Mouse (Mus musculus): Measurements from ENCODE around the gene Pomgnt1. TPM values are rescaled to one million over a fixed set of nuclear protein-coding genes. Genes with fewer than 3 reads are reported as not detected.
A peak's percentile ranks its signal among the peaks of the same experiment; 100 is the strongest.

Gene Pomgnt1
- polyA plus RNA-seq, 1 experiment from 2014 or later, result 66.1 TPM

DNA sequence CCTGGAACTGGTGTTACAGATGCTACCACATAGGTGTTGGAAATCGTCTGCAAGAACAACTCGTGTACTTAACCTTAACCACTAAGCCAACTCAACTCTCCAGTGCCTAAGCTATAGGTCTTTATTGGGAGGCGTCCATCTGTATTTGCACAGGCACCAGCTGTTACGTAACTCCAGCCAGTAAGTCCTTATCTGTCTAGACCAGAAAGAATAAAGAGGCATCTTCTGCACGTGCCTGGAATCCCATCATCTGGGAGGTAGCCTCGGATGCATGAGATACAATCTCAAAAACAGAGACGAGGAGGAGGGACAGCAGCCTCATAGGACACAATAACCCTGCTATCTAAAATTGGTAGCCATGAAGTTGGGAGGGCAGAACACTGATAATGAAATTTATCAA, 22.7 kb upstream of the Pomgnt1 start:
- no peak for ATAC-seq (ENCODE audit: borderline replicate concordance, extremely low read depth, low FRiP score, low TSS enrichment)
- no peaks in the 10 kb centered on the region for H3K4me1 ChIP-seq

GRCm38 (mm10) chr4:116105278-116105677, 18.4 kb upstream of the Pomgnt1 start:
- ATAC-seq (ENCODE audit: borderline replicate concordance, extremely low read depth, low FRiP score, low TSS enrichment), result no peak
- Histone ChIP-seq H3K36me3 (peaks cover 32% of the 10 kb centered on the region), H3K9me3 (no peaks in the 10 kb centered on the region), H3K4me3 (no peak overlapping the region), H3K27ac (no peak overlapping the region), H3K27me3 (no peaks in the 10 kb centered on the region), H3K9ac (no peak overlapping the region), H3K4me1 (no peaks in the 10 kb centered on the region), H3K4me2 (no peak overlapping the region)
- WGBS, result 92% methylated on average over 5 of the region's 5 CpGs

More for the DNA sequence above, 22.7 kb upstream of the Pomgnt1 start:
- Histone ChIP-seq H3K27ac (no peak overlapping the region), H3K4me3 (no peak overlapping the region), H3K36me3 (peaks cover 62% of the 10 kb centered on the region), H3K9me3 (no peaks in the 10 kb centered on the region), H3K4me2 (no peak overlapping the region), H3K27me3 (no peaks in the 10 kb centered on the region), H3K9ac (no peak overlapping the region)
- WGBS, result 78% methylated on average over 7 of the region's 7 CpGs

DNA sequence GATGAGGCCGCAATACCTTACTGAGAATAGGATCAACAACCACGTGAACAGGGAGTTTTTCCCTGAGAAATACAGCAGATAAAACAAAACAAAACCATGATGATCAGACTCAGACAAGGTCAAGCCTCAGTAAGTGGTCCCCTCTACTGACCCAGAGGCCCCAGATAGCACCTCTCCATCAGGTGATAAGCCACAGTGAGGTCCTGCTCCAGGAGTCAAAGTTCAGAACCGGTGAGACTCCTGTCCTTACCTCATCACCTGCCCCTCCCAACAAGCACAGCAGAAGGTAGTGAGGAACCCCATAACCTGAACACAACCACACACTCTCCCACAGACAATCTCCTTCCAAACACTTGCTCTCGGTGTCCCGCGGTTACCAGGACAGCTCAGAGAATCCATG, 12.9 kb upstream of the Pomgnt1 start:
- 88% methylated on average over 6 of the region's 6 CpGs for WGBS
- H3K27ac ChIP-seq, result no peak overlapping the region
- peaks cover 15% of the 10 kb centered on the region; the same call in 1 of the 2 replicates for H3K36me3 ChIP-seq
- no peak for ATAC-seq (ENCODE audit: borderline replicate concordance, extremely low read depth, low FRiP score, low TSS enrichment)
- no peak overlapping the region for H3K4me2 ChIP-seq
- H3K9me3 ChIP-seq, result no peaks in the 10 kb centered on the region
- no peak overlapping the region for H3K9ac ChIP-seq
- no peak overlapping the region for H3K4me3 ChIP-seq
- H3K27me3 ChIP-seq, result no peaks in the 10 kb centered on the region
- H3K4me1 ChIP-seq, result no peaks in the 10 kb centered on the region

- 86% methylated on average over 2 of the region's 2 CpGs for WGBS
- no peak overlapping the region for H3K4me2 ChIP-seq
- H3K27me3 ChIP-seq, result no peaks in the 10 kb centered on the region
- H3K36me3 ChIP-seq, result peaks cover 15% of the 10 kb centered on the region
- H3K9me3 ChIP-seq, result no peaks in the 10 kb centered on the region
- ATAC-seq (ENCODE audit: borderline replicate concordance, extremely low read depth, low FRiP score, low TSS enrichment), result no peak
- H3K27ac ChIP-seq, result no peak overlapping the region
- H3K4me1 ChIP-seq, result no peaks in the 10 kb centered on the region
- H3K9ac ChIP-seq, result no peak overlapping the region
- H3K4me3 ChIP-seq, result no peak overlapping the region
Observed at GRCm38 (mm10) chr4:116111486-116111885, 12.2 kb upstream of the Pomgnt1 start.

DNA sequence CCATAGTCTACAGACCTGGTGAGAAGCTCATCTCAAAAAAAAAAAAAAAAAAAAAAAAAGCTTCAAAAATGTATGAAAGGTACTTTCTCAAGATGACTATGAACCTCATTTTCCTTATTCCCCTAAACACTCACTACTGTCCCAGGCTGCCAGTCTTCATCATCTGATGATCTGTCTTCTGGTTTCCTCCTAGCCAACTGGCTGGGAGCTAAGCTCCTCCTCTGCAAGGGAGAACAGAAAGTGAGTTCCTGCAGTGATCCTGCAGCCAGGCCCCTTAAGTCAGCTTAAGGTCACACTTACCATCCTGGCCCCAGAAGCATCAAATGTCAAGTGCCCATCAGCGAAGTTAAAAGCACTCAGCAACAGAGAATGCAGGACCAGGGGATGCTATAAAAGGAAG, 878 bp upstream of the Pomgnt1 start:
- ATAC-seq (ENCODE audit: borderline replicate concordance, extremely low read depth, low FRiP score, low TSS enrichment), result no peak
- Histone ChIP-seq H3K27me3 (no peaks in the 10 kb centered on the region), H3K9ac (peak overlapping the region; percentile 53), H3K4me3 (peak overlapping the region; percentile 59), H3K27ac (no peak overlapping the region), H3K36me3 (0 out of 2 replicates have a peak, but pooled peaks cover 5% of the 10 kb centered on the region), H3K9me3 (no peaks in the 10 kb centered on the region), H3K4me1 (peaks cover 20% of the 10 kb centered on the region), H3K4me2 (peak overlapping the region; percentile 68)
- WGBS, result 0% methylated on average over 1 of the region's 1 CpGs

GRCm38 (mm10) chr4:116125803-116126386, 2.3 kb downstream of the Pomgnt1 start:
- Histone ChIP-seq H3K4me1 (peaks cover 20% of the 10 kb centered on the region), H3K4me2 (no peak overlapping the region), H3K36me3 (no peaks in the 10 kb centered on the region), H3K4me3 (no peak overlapping the region), H3K27ac (no peak overlapping the region), H3K9ac (no peak overlapping the region), H3K27me3 (no peaks in the 10 kb centered on the region), H3K9me3 (no peaks in the 10 kb centered on the region)
- WGBS, result 93% methylated on average over 4 of the region's 4 CpGs
- no peak for ATAC-seq (ENCODE audit: borderline replicate concordance, extremely low read depth, low FRiP score, low TSS enrichment)

DNA sequence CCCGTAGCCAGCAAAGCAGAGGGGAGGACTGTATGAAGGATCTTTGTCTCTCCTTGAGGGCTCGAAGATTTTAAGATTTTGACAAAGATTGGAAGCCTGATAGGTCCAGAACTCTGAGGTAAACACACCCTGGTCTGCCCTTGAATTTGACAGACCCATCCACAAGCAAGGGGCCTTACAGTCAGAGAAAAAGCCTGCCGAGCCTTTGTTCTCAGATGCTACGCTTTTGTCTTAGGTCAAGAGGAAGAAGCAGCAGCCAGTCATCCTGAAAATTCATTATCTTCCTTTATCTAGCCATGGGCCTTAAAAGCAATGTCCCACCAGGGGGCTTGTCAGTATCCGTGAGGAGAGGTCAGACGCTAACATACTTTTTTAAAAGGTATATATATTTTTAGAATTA, 4.3 kb downstream of the Pomgnt1 start:
- H3K4me1 ChIP-seq, result peaks cover 14% of the 10 kb centered on the region
- no peak for ATAC-seq (ENCODE audit: borderline replicate concordance, extremely low read depth, low FRiP score, low TSS enrichment)

GRCm38 (mm10) chr4:116133126-116133525, 9.5 kb downstream of the Pomgnt1 start:
- WGBS, result 83% methylated on average over 4 of the region's 4 CpGs
- Histone ChIP-seq H3K9me3 (no peaks in the 10 kb centered on the region), H3K4me2 (no peak overlapping the region), H3K4me3 (no peak overlapping the region), H3K36me3 (no peaks in the 10 kb centered on the region), H3K4me1 (peaks cover 4% of the 10 kb centered on the region; the same call in 1 of the 2 replicates), H3K27me3 (no peaks in the 10 kb centered on the region), H3K27ac (no peak overlapping the region), H3K9ac (no peak overlapping the region)
- no peak for ATAC-seq (ENCODE audit: borderline replicate concordance, extremely low read depth, low FRiP score, low TSS enrichment)

More for the DNA sequence above, 4.3 kb downstream of the Pomgnt1 start:
- H3K27me3 ChIP-seq, result no peaks in the 10 kb centered on the region
- H3K9me3 ChIP-seq, result no peaks in the 10 kb centered on the region
- H3K9ac ChIP-seq, result no peak overlapping the region
- no peak overlapping the region for H3K4me3 ChIP-seq
- WGBS, result 75% methylated on average over 6 of the region's 6 CpGs
- no peak overlapping the region for H3K4me2 ChIP-seq
- H3K27ac ChIP-seq, result no peak overlapping the region
- H3K36me3 ChIP-seq, result no peaks in the 10 kb centered on the region

GRCm38 (mm10) chr4:116134990-116135389, 11.3 kb downstream of the Pomgnt1 start:
- Histone ChIP-seq H3K4me2 (no peak overlapping the region), H3K9me3 (no peaks in the 10 kb centered on the region), H3K9ac (no peak overlapping the region), H3K4me3 (no peak overlapping the region), H3K27me3 (no peaks in the 10 kb centered on the region), H3K4me1 (peaks cover 4% of the 10 kb centered on the region; the same call in 1 of the 2 replicates), H3K27ac (no peak overlapping the region), H3K36me3 (no peaks in the 10 kb centered on the region)
- ATAC-seq (ENCODE audit: borderline replicate concordance, extremely low read depth, low FRiP score, low TSS enrichment), result no peak
- WGBS, result 17% methylated on average over 2 of the region's 2 CpGs

GRCm38 (mm10) chr4:116137421-116137996, 13.9 kb downstream of the Pomgnt1 start:
- no peak overlapping the region for H3K4me2 ChIP-seq
- peak; percentile 59; the same call in 1 of the 2 replicates for ATAC-seq (ENCODE audit: borderline replicate concordance, extremely low read depth, low FRiP score, low TSS enrichment)
- H3K4me3 ChIP-seq, result no peak overlapping the region
- no peaks in the 10 kb centered on the region for H3K27me3 ChIP-seq
- H3K4me1 ChIP-seq, result peaks cover 4% of the 10 kb centered on the region; the same call in 1 of the 2 replicates
- H3K9ac ChIP-seq, result no peak overlapping the region
- 47% methylated on average over 13 of the region's 13 CpGs for WGBS
- H3K9me3 ChIP-seq, result no peaks in the 10 kb centered on the region
- no peaks in the 10 kb centered on the region for H3K36me3 ChIP-seq
- no peak overlapping the region for H3K27ac ChIP-seq

DNA sequence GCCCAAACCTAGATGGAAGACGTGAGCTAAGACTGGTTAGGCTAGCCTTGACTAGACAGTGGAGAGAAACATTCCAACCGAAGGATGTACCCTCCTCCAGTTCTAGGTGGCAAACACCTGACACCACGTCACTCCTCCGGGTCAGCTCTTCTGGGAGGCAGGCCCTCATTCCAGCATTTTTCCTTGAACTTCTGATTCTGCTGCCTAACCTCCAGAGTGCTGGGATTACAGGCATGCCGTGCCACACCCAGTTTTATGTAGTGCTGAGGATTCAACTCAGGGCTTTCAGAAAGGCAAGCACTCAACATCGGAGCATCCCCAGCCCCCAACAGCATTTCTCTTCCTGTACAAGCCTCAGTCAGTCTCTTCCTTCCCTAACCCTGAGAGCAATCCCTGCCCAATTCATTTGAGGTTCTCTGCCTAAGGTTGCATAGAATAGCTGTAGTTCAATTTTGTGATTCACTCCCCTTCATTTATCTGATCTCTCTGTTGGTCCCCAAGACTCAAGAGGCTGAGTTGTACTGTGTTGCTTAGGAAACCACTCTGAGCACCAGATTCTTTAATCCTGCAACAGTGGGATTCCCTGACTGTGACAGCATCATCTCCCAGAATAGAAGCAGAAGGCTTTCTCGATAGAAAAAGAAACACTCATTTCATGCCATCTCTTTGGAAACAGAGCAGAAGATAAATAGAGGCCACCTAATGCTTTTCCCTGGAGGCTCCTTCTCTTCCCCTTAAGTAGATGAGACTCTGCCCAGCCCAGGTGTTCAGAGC, 17.3 kb downstream of the Pomgnt1 start:
- WGBS, result 71% methylated on average over 7 of the region's 7 CpGs
- Histone ChIP-seq H3K27me3 (no peaks in the 10 kb centered on the region), H3K9ac (no peak overlapping the region), H3K4me1 (peaks cover 15% of the 10 kb centered on the region), H3K4me3 (no peak overlapping the region), H3K27ac (no peak overlapping the region), H3K9me3 (no peaks in the 10 kb centered on the region), H3K36me3 (no peaks in the 10 kb centered on the region), H3K4me2 (no peak overlapping the region)
- ATAC-seq (ENCODE audit: borderline replicate concordance, extremely low read depth, low FRiP score, low TSS enrichment), result no peak

DNA sequence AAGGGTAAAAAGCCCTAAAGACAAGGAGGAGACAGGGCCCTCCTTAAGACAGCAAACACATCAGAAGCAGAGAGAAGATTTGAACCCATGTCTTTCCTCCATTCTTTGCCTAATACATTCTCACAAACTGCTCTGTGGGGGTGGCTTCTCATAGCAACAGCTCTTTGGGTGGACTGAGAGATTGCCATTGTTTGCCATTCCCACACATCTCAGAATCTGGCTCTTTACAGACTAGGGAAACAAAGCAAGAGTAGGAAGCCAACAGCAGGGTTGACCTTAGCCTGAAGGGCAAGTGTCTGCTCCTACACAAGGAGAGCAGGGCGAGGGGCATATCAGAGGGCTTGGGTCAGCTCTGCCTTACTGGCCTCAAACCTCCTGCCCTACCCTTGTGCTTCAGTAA, 18.1 kb downstream of the Pomgnt1 start:
- Histone ChIP-seq H3K9me3 (no peaks in the 10 kb centered on the region), H3K9ac (no peak overlapping the region), H3K4me1 (peaks cover 15% of the 10 kb centered on the region), H3K27me3 (no peaks in the 10 kb centered on the region), H3K27ac (no peak overlapping the region), H3K4me2 (no peak overlapping the region), H3K4me3 (no peak overlapping the region), H3K36me3 (no peaks in the 10 kb centered on the region)
- 70% methylated on average over 1 of the region's 1 CpGs for WGBS
- no peak for ATAC-seq (ENCODE audit: borderline replicate concordance, extremely low read depth, low FRiP score, low TSS enrichment)

Data from lung, embryonic 15.5 days (tissue).